Mouse (Mus musculus) heart, embryonic 16.5 days (tissue): ENCODE data around the gene Prkn. TPM values are rescaled to one million over a fixed set of nuclear protein-coding genes. Genes with fewer than 3 reads are reported as not detected.

Experiments
- ATAC-seq: fragments of 200-750 bp; cut with Nextera tagmentation; replicated peaks from 2 replicates; pipeline ENCODE4 v1.8.0; 2017; ENCODE audit warnings: moderate number of reproducible peaks; ENCODE audit not compliant: insufficient read depth, low FRiP score; ENCODE audit errors: extremely low read depth
- H3K27ac ChIP-seq: fragments of 300-500 bp; sonication (generic); 2 replicates; pipeline ENCODE4 v1.5.1; 2014; ENCODE audit warnings: mild to moderate bottlenecking, low read length, control low read depth, moderate library complexity
- H3K27me3 ChIP-seq: fragments of 300-500 bp; sonication (generic); 2 replicates; pipeline ENCODE4 v1.6.1; 2014; ENCODE audit warnings: low read length, mixed read lengths; ENCODE audit not compliant: control insufficient read depth, insufficient read depth
- H3K36me3 ChIP-seq: fragments of 300-500 bp; sonication (generic); 2 replicates; pipeline ENCODE4 v1.6.1; 2014; ENCODE audit not compliant: control insufficient read depth, insufficient read depth
- H3K4me1 ChIP-seq: fragments of 300-500 bp; sonication (generic); 2 replicates; pipeline ENCODE4 v1.6.1; 2014; ENCODE audit warnings: low read length, mixed read lengths; ENCODE audit not compliant: control insufficient read depth, insufficient read depth
- H3K4me2 ChIP-seq: fragments of 300-500 bp; sonication (generic); 2 replicates; pipeline ENCODE4 v1.6.1; 2014; ENCODE audit warnings: low read depth, mild to moderate bottlenecking, control low read depth, low read length
- H3K4me3 ChIP-seq: fragments of 300-500 bp; sonication (generic); 2 replicates; pipeline ENCODE4 v1.5.1; 2014; ENCODE audit warnings: mild to moderate bottlenecking, control low read depth, low read length
- H3K9ac ChIP-seq: fragments of 300-500 bp; sonication (generic); 2 replicates; pipeline ENCODE4 v1.6.1; 2014; ENCODE audit warnings: low read length, control low read depth
- H3K9me3 ChIP-seq: fragments of 300-500 bp; sonication (generic); replicated peaks from 2 replicates; pipeline ENCODE4 v1.6.1; 2016; ENCODE audit warnings: low read length; ENCODE audit not compliant: control insufficient read depth
- whole genome bisulfite sequencing: fragments of 180-500 bp; shearing (Covaris S2); extraction: QIAGEN DNeasy Blood & Tissue Kit; methylation state at CpG from one replicate; pipeline ENCODE4 v1.1.7; 2014; 5-methylcytosine and 5-hydroxymethylcytosine counted together
- polyA plus RNA-seq: library from polyadenylated mRNA; unstranded; fragments of >200 nt; fragmentation: Nextera tagmentation; extraction: Ambion mirVana; gene quantifications from 2 replicates; pipeline ENCODE4 v1.2.1, GENCODE M21; 2015

Gene Prkn
- polyA plus RNA-seq, 1 experiment from 2014 or later = 2.4 TPM

DNA sequence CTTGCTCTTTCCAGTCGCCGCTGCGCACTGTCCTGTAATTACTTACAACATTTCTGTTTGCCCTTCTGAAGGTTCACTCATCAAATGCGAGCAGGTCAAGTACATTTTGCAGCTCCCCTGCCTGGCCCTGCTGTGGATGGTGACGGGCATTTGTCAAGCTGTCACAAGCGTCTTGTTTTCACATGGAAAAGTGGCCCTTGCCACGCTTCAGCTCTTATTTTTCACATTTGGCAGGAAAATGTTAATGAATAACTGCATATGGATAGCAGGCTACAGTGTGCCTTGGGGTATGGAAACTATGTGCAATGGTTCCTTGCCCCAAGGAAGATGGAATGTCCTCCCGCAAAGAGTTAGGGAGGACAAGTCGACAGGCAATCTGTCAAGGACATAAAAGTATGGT lies 404.9 kb downstream of the Prkn start:
- H3K27me3 ChIP-seq = no peaks in the 10 kb centered on the region
- H3K4me3 ChIP-seq = no peak overlapping the region
- 72% methylated on average over 9 of the region's 9 CpGs for WGBS
- no peaks in the 10 kb centered on the region for H3K4me1 ChIP-seq
- H3K9ac ChIP-seq = no peak overlapping the region
- H3K4me2 ChIP-seq = no peak overlapping the region
- no peak for ATAC-seq
- H3K27ac ChIP-seq = no peak overlapping the region
- H3K9me3 ChIP-seq = no peaks in the 10 kb centered on the region
- H3K36me3 ChIP-seq = no peaks in the 10 kb centered on the region

DNA sequence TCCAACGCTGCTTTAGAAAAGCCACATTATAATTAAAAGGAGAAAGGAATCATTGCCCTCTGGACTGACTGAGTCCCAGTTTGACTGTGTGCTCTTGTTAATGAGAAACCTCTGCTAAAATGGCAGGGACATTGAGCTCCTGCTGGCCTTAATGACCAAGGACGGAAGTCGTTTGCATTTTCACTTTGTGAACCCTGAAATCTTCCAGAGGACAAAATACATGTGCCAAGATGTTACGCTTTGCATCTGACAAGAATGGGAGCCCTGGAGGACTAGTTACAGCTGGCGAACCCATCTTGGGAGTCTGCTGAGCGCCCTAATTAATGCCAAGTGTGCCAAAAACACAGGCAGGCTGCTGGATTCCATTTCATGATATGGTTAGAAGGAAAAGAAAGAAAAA lies 409.0 kb downstream of the Prkn start:
- Histone ChIP-seq H3K9ac (no peak overlapping the region), H3K27me3 (no peaks in the 10 kb centered on the region), H3K4me2 (no peak overlapping the region), H3K36me3 (no peaks in the 10 kb centered on the region), H3K9me3 (no peaks in the 10 kb centered on the region), H3K4me3 (no peak overlapping the region), H3K4me1 (no peaks in the 10 kb centered on the region), H3K27ac (no peak overlapping the region)
- 73% methylated on average over 6 of the region's 6 CpGs for WGBS
- no peak for ATAC-seq

DNA sequence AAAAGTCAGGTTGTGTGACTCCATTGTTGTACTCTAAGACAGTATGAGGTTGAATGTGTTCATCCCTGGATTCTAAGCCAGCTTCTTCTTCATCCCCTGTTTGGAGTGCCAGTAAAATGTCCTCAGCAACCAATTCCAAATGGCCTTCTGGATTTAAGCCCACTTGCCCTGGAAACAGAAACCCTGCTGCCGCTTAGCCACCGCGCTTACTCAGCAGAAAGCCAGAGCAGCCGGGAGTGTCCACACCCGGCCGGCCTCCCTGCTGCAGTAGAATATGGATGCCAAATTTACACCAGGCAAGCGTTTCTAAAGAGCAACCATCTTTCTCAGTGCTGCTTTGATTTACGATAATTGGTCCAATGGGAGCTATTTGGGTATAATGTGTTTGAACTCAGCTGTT lies 420.5 kb downstream of the Prkn start:
- ATAC-seq = no peak
- no peak overlapping the region for H3K4me2 ChIP-seq
- WGBS = 85% methylated on average over 8 of the region's 8 CpGs

DNA sequence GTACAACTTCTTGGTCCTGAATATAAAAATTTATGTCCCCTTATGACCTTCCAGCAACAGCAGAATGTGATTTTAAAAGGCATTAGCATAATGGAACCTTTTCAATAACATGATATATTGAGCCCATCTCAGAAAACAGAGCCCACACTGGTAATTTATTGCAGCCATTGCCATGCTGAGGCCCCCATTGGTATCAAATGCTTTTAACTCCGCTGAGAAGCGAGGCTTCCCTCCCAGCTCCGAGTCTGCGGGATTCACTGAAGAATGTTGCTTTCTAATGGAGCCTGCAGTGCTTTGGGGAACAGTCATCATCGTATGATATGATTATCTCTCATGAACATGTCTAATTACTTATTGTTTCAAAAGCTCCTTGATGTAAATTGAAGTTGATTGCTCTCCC lies 421.5 kb downstream of the Prkn start:
- ATAC-seq = no peak
- WGBS = 77% methylated on average over 5 of the region's 5 CpGs
- H3K27me3 ChIP-seq = no peaks in the 10 kb centered on the region

More for the DNA sequence above, 420.5 kb downstream of the Prkn start:
- Histone ChIP-seq H3K4me1 (no peaks in the 10 kb centered on the region), H3K27ac (no peak overlapping the region), H3K9me3 (no peaks in the 10 kb centered on the region), H3K36me3 (no peaks in the 10 kb centered on the region), H3K4me3 (no peak overlapping the region), H3K9ac (no peak overlapping the region), H3K27me3 (no peaks in the 10 kb centered on the region)

DNA sequence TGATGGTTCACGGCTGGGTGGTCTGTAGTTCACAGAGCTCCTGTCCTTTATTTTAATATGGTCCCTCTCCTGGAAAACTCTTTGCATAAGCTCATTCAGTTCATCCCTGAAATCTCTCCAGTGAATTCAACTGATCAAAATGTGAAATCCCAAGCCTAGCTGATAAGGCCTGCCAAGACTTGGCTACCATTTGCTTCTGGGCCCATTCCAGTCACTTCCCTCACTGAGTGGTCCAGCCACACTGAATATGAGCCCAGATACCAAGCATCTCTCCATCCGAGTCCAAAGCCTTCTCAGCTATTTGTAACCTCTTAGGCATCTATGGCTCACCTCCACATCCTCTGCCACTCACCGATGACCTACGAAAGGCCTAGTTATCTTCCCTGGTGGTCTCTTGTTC lies 427.8 kb downstream of the Prkn start:
- H3K9me3 ChIP-seq = no peaks in the 10 kb centered on the region
- WGBS = 84% methylated on average over 4 of the region's 4 CpGs

More for the DNA sequence above, 421.5 kb downstream of the Prkn start:
- H3K9me3 ChIP-seq = no peaks in the 10 kb centered on the region
- no peaks in the 10 kb centered on the region for H3K4me1 ChIP-seq
- H3K4me2 ChIP-seq = no peak overlapping the region
- H3K27ac ChIP-seq = no peak overlapping the region
- no peak overlapping the region for H3K4me3 ChIP-seq
- no peaks in the 10 kb centered on the region for H3K36me3 ChIP-seq
- no peak overlapping the region for H3K9ac ChIP-seq

DNA sequence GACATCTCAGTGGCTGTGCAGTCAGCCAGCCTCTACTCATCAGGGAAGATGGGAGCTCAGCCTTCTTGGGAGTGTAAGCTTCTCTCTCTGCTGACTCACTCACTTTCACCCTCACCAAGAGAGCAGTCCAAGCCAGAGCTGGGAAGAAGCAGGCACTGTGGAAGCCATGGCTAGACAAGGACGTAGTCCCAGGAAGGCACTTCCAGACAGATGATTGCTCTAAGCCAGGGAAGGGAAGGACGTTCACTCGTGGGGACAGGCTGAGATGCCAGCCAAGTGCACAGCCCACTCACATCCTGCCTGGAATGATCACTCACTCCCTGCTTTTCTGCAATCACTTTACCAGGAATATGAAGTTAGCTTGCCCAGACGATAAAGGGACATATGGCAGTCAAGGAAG lies 430.0 kb downstream of the Prkn start:
- Histone ChIP-seq H3K36me3 (no peaks in the 10 kb centered on the region), H3K27me3 (no peaks in the 10 kb centered on the region), H3K27ac (no peak overlapping the region), H3K4me1 (no peaks in the 10 kb centered on the region), H3K4me2 (no peak overlapping the region), H3K9me3 (no peaks in the 10 kb centered on the region), H3K9ac (no peak overlapping the region), H3K4me3 (no peak overlapping the region)
- WGBS = 69% methylated on average over 4 of the region's 4 CpGs
- no peak for ATAC-seq

More for the DNA sequence above, 427.8 kb downstream of the Prkn start:
- Histone ChIP-seq H3K4me3 (no peak overlapping the region), H3K9ac (no peak overlapping the region), H3K36me3 (no peaks in the 10 kb centered on the region), H3K4me2 (no peak overlapping the region), H3K27ac (no peak overlapping the region), H3K4me1 (no peaks in the 10 kb centered on the region), H3K27me3 (no peaks in the 10 kb centered on the region)
- ATAC-seq = no peak

DNA sequence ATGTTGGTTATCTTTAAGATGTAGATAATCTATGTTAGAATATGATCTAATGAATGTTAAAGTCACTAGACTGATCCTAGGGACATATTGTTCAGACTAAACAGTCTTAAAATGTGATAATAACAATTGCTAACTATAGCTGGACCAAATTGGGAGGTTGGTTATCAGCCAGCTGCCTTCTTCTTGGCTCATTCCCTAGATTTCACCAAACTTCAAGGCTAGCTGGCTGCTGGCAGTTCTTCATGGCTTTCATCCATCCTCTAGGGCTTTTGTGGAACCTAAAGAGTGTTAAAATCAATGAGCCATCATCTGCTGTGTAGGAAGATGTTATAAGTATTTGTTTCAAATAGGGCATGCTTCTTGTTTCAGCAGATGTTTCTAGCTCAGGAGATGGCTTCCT lies 431.7 kb downstream of the Prkn start:
- no peak overlapping the region for H3K4me2 ChIP-seq
- H3K36me3 ChIP-seq = no peaks in the 10 kb centered on the region
- H3K9ac ChIP-seq = no peak overlapping the region

DNA sequence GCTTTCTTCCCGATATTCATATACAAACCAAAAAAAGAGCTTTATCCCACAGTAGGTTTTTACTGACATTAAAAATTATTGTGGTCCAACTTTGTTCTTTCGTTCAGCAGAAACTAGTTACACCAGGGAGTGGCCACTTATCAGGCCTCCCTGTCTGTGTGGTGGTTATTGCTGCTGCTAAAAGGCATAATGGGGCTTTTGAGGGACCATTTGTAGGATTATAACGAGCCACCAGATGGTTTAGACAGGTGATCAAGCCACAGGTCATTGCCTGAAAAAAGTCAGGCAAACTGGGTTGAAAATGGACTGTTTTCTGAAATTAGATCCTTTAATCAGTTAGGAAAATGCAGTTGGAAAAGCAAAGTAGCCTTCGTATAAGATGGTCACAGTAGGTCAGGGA lies 444.1 kb downstream of the Prkn start:
- Histone ChIP-seq H3K9ac (no peak overlapping the region), H3K27ac (no peak overlapping the region)

More for the DNA sequence above, 431.7 kb downstream of the Prkn start:
- no peak overlapping the region for H3K27ac ChIP-seq
- no peak overlapping the region for H3K4me3 ChIP-seq
- H3K4me1 ChIP-seq = no peaks in the 10 kb centered on the region
- no peaks in the 10 kb centered on the region for H3K9me3 ChIP-seq
- no peak for ATAC-seq
- no peaks in the 10 kb centered on the region for H3K27me3 ChIP-seq

DNA sequence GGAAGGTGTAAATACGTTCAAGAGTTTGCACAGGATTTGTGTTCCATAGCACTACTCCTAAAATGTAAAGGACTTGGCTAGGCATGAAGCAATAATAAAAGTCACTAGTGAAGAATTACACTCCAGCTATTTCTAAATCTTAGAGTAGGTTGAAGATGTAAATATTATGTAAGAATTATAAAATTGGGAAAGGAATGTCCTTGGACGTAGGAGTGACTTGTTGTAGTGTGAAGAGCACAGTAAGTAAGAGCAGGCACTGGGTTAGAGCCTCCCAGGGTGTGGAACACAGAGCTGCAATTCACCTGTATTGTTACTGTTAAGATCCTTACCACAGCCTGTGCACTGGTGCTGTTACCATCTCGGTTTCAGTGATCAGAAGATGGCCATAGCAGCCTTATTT lies 450.0 kb downstream of the Prkn start:
- no peak overlapping the region for H3K4me2 ChIP-seq
- H3K4me3 ChIP-seq = no peak overlapping the region
- WGBS = 61% methylated on average over 3 of the region's 3 CpGs
- no peaks in the 10 kb centered on the region for H3K4me1 ChIP-seq
- ATAC-seq = no peak
- no peaks in the 10 kb centered on the region for H3K36me3 ChIP-seq
- no peaks in the 10 kb centered on the region for H3K27me3 ChIP-seq
- H3K27ac ChIP-seq = no peak overlapping the region
- no peak overlapping the region for H3K9ac ChIP-seq
- H3K9me3 ChIP-seq = no peaks in the 10 kb centered on the region

More for the DNA sequence above, 444.1 kb downstream of the Prkn start:
- no peak overlapping the region for H3K4me2 ChIP-seq
- no peak overlapping the region for H3K4me3 ChIP-seq
- H3K9me3 ChIP-seq = no peaks in the 10 kb centered on the region
- 77% methylated on average over 4 of the region's 4 CpGs for WGBS
- no peaks in the 10 kb centered on the region for H3K36me3 ChIP-seq
- no peak for ATAC-seq
- peaks cover 3% of the 10 kb centered on the region; the same call in 1 of the 2 replicates for H3K4me1 ChIP-seq
- no peaks in the 10 kb centered on the region for H3K27me3 ChIP-seq

DNA sequence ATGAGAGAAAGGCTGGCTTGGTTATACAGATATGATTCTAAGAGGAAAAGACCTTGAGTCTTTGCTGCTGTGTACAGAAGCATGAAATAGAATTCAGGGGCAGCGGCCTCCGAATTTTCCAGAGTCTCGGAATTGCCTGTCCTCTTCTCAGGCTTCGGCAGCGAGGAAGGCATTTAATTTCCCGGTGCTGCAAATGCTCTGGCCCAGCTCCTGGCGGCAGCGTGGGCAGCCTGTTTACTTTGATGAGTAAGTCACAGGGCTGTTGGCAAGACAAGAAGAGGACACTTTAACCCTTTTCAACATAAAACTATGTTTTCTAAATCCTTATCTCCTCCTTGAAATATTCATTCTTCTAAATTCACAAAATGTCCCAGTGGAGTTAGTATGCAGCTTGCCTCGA lies 462.9 kb downstream of the Prkn start:
- Histone ChIP-seq H3K9me3 (no peaks in the 10 kb centered on the region; the same call in 1 of the 2 replicates), H3K27me3 (no peaks in the 10 kb centered on the region), H3K4me1 (no peaks in the 10 kb centered on the region), H3K27ac (no peak overlapping the region), H3K36me3 (no peaks in the 10 kb centered on the region), H3K9ac (no peak overlapping the region), H3K4me3 (no peak overlapping the region), H3K4me2 (no peak overlapping the region)
- no peak for ATAC-seq
- WGBS = 66% methylated on average over 9 of the region's 9 CpGs
